Mouse (Mus musculus) midbrain, embryonic 13.5 days (tissue): ENCODE measurements at regions not wholly inside any gene's neighbourhood (a gene's known extent, or its start where the extent isn't known, plus 50 kb on each side); places are given as distances from the start of the nearest gene placed in this dataset.

Experiments
- ATAC-seq: fragments of 200-750 bp; cut with Nextera tagmentation; 2 replicates; pipeline ENCODE4 v1.8.0; 2017; ENCODE audit warnings: mild to moderate bottlenecking, moderate TSS enrichment, moderate library complexity
- H3K27ac ChIP-seq: fragments of 300-500 bp; sonication (generic); 2 replicates; pipeline ENCODE4 v1.5.1; 2015; ENCODE audit warnings: inconsistent platforms, mild to moderate bottlenecking, moderate library complexity
- H3K27me3 ChIP-seq: fragments of 300-500 bp; sonication (generic); 2 replicates; pipeline ENCODE4 v1.6.1; 2015; ENCODE audit warnings: mild to moderate bottlenecking, inconsistent platforms
- H3K36me3 ChIP-seq: fragments of 300-500 bp; sonication (generic); 2 replicates; pipeline ENCODE4 v1.6.1; 2015; ENCODE audit warnings: mild to moderate bottlenecking, inconsistent platforms
- H3K4me1 ChIP-seq: fragments of 300-500 bp; sonication (generic); replicated peaks from 2 replicates; pipeline ENCODE4 v1.6.1; 2015; ENCODE audit warnings: inconsistent platforms
- H3K4me2 ChIP-seq: fragments of 300-500 bp; sonication (generic); replicated peaks from 2 replicates; pipeline ENCODE4 v1.6.1; 2015; ENCODE audit warnings: moderate library complexity, mild to moderate bottlenecking, inconsistent platforms
- H3K4me3 ChIP-seq: fragments of 300-500 bp; sonication (generic); replicated peaks from 2 replicates; pipeline ENCODE4 v1.5.1; 2015; ENCODE audit warnings: mild to moderate bottlenecking, inconsistent platforms
- H3K9ac ChIP-seq: fragments of 300-500 bp; sonication (generic); replicated peaks from 2 replicates; pipeline ENCODE4 v1.6.1; 2015; ENCODE audit warnings: mild to moderate bottlenecking, inconsistent platforms
- H3K9me3 ChIP-seq: fragments of 300-500 bp; sonication (generic); 2 replicates; pipeline ENCODE4 v1.6.1; 2016; ENCODE audit warnings: mild to moderate bottlenecking, inconsistent platforms
- WGBS: fragments of 180-500 bp; shearing (Covaris S2); methylation state at CpG from one replicate; pipeline ENCODE4 v1.1.7; 2015; 5-methylcytosine and 5-hydroxymethylcytosine counted together

DNA sequence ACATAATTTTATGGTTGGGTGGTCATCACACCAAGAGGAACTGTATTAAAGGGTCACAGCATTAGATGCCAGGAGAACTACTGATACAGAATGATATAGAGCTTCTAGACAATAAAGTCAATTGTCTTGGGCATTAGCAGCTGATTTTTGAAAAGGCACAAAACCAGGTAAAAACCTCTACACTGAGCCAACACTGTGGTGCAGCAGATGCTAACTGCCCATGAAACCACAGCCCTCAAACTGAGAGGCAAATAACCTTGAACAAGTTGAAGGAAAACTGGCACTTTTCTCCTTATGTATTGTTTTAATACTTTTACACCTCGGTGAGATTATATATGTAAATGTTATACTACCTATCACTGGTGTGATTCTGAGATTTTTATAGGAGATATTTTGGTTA is 195.9 kb upstream of the Vegfc start:
- Histone ChIP-seq H3K4me2 (no peak overlapping the region), H3K36me3 (no peaks in the 10 kb centered on the region), H3K4me1 (no peaks in the 10 kb centered on the region), H3K27ac (no peak overlapping the region), H3K9ac (no peak overlapping the region), H3K27me3 (no peaks in the 10 kb centered on the region), H3K4me3 (no peak overlapping the region), H3K9me3 (no peaks in the 10 kb centered on the region)
- WGBS: 69% methylated on average over 1 of the region's 1 CpGs
- ATAC-seq: no peak

GRCm38 (mm10) chr8:53892205-53892710 is 185.1 kb upstream of the Vegfc start:
- H3K9me3 ChIP-seq: no peaks in the 10 kb centered on the region
- H3K27me3 ChIP-seq: no peaks in the 10 kb centered on the region
- no peak overlapping the region for H3K27ac ChIP-seq
- no peaks in the 10 kb centered on the region for H3K4me1 ChIP-seq
- no peak overlapping the region for H3K9ac ChIP-seq
- WGBS: 87% methylated on average over 4 of the region's 4 CpGs
- ATAC-seq: no peak
- no peaks in the 10 kb centered on the region for H3K36me3 ChIP-seq
- no peak overlapping the region for H3K4me3 ChIP-seq
- no peak overlapping the region for H3K4me2 ChIP-seq

GRCm38 (mm10) chr8:53892770-53893169 is 184.6 kb upstream of the Vegfc start:
- ATAC-seq: no peak
- WGBS: 73% methylated on average over 3 of the region's 3 CpGs
- H3K27me3 ChIP-seq: no peaks in the 10 kb centered on the region
- no peaks in the 10 kb centered on the region for H3K36me3 ChIP-seq
- H3K27ac ChIP-seq: no peak overlapping the region
- no peaks in the 10 kb centered on the region for H3K9me3 ChIP-seq
- H3K4me2 ChIP-seq: no peak overlapping the region
- no peak overlapping the region for H3K9ac ChIP-seq
- H3K4me1 ChIP-seq: no peaks in the 10 kb centered on the region
- H3K4me3 ChIP-seq: no peak overlapping the region

- Histone ChIP-seq H3K27me3 (no peaks in the 10 kb centered on the region), H3K4me3 (no peak overlapping the region), H3K4me1 (no peaks in the 10 kb centered on the region), H3K4me2 (no peak overlapping the region), H3K27ac (no peak overlapping the region), H3K9ac (no peak overlapping the region), H3K36me3 (no peaks in the 10 kb centered on the region), H3K9me3 (0 out of 2 replicates have a peak, but pooled peaks cover 2% of the 10 kb centered on the region)
- ATAC-seq: no peak
- WGBS: 89% methylated on average over 4 of the region's 4 CpGs
Observed at GRCm38 (mm10) chr8:53922343-53922742, 155.1 kb upstream of the Vegfc start.

GRCm38 (mm10) chr8:53930685-53931084 is 146.7 kb upstream of the Vegfc start:
- Histone ChIP-seq H3K9ac (no peak overlapping the region), H3K4me1 (0 out of 2 replicates have a peak, but pooled peaks cover 2% of the 10 kb centered on the region), H3K4me2 (no peak overlapping the region), H3K27me3 (no peaks in the 10 kb centered on the region), H3K36me3 (no peaks in the 10 kb centered on the region), H3K27ac (no peak overlapping the region), H3K9me3 (0 out of 2 replicates have a peak, but pooled peaks cover 3% of the 10 kb centered on the region), H3K4me3 (no peak overlapping the region)
- 14% methylated on average over 5 of the region's 5 CpGs for WGBS
- ATAC-seq: no peak

- ATAC-seq: no peak
- Histone ChIP-seq H3K9ac (no peak overlapping the region), H3K4me2 (no peak overlapping the region), H3K36me3 (no peaks in the 10 kb centered on the region), H3K4me3 (no peak overlapping the region), H3K27ac (no peak overlapping the region), H3K9me3 (no peaks in the 10 kb centered on the region), H3K27me3 (no peaks in the 10 kb centered on the region), H3K4me1 (no peaks in the 10 kb centered on the region)
Observed at GRCm38 (mm10) chr8:53938392-53938791, 139.0 kb upstream of the Vegfc start.

GRCm38 (mm10) chr8:53939519-53939918 is 137.9 kb upstream of the Vegfc start:
- no peak for ATAC-seq
- Histone ChIP-seq H3K9me3 (no peaks in the 10 kb centered on the region), H3K27me3 (no peaks in the 10 kb centered on the region), H3K27ac (no peak overlapping the region), H3K9ac (no peak overlapping the region), H3K4me1 (no peaks in the 10 kb centered on the region), H3K36me3 (no peaks in the 10 kb centered on the region), H3K4me3 (no peak overlapping the region), H3K4me2 (no peak overlapping the region)
- WGBS: 68% methylated on average over 1 of the region's 1 CpGs

GRCm38 (mm10) chr8:53941144-53941543 is 136.3 kb upstream of the Vegfc start:
- 35% methylated on average over 2 of the region's 2 CpGs for WGBS
- Histone ChIP-seq H3K27me3 (no peaks in the 10 kb centered on the region), H3K4me3 (no peak overlapping the region), H3K9ac (no peak overlapping the region), H3K4me1 (no peaks in the 10 kb centered on the region), H3K27ac (no peak overlapping the region), H3K4me2 (no peak overlapping the region), H3K36me3 (no peaks in the 10 kb centered on the region), H3K9me3 (no peaks in the 10 kb centered on the region)
- no peak for ATAC-seq

GRCm38 (mm10) chr8:53945561-53945960 is 131.8 kb upstream of the Vegfc start:
- no peak; the same call in 1 of the 2 replicates for ATAC-seq
- no peak overlapping the region for H3K9ac ChIP-seq
- H3K9me3 ChIP-seq: no peaks in the 10 kb centered on the region
- H3K27ac ChIP-seq: no peak overlapping the region
- no peak overlapping the region for H3K4me2 ChIP-seq
- no peaks in the 10 kb centered on the region for H3K36me3 ChIP-seq
- no peaks in the 10 kb centered on the region for H3K27me3 ChIP-seq
- 49% methylated on average over 2 of the region's 2 CpGs for WGBS
- no peaks in the 10 kb centered on the region for H3K4me1 ChIP-seq
- H3K4me3 ChIP-seq: no peak overlapping the region

- no peaks in the 10 kb centered on the region for H3K27me3 ChIP-seq
- no peaks in the 10 kb centered on the region for H3K9me3 ChIP-seq
- no peak overlapping the region for H3K4me3 ChIP-seq
- H3K27ac ChIP-seq: no peak overlapping the region
- no peaks in the 10 kb centered on the region for H3K36me3 ChIP-seq
- ATAC-seq: no peak
- no peak overlapping the region for H3K4me2 ChIP-seq
- no peaks in the 10 kb centered on the region for H3K4me1 ChIP-seq
- no peak overlapping the region for H3K9ac ChIP-seq
Observed at GRCm38 (mm10) chr8:53947384-53947783, 130.0 kb upstream of the Vegfc start.

DNA sequence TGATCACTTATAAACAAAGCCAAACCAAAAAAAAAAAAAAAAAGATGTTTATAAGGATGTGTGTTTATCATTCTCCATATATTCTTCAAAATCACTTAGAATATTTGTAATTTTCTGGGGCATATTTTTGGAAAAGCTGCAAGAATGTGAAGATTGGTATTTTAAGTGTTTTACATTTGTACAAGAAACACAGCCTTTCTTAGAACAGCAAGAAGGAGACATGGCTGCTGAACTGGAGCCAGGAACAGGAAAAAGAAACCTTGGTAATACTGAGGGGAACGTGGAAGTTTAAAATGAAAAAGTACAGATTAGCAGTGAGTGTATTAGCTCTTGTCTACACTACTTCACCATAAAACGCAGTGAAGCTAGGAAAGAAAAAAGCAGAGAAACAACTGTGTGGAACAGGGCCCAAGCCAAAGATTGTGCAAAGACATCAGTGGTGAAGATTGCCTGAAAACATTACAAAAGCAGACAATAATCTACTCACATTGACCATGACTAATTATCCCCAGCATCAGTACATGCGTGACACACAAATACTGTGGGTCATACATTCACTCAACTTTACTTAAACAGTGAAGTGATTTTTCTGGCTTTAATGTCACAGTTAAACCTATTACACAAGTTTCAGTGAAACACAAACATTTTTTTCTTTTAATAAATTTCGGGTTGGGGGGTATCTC is 122.8 kb upstream of the Vegfc start:
- Histone ChIP-seq H3K27me3 (no peaks in the 10 kb centered on the region), H3K4me3 (no peak overlapping the region), H3K36me3 (no peaks in the 10 kb centered on the region), H3K9ac (no peak overlapping the region), H3K4me2 (no peak overlapping the region), H3K9me3 (no peaks in the 10 kb centered on the region), H3K4me1 (no peaks in the 10 kb centered on the region), H3K27ac (no peak overlapping the region)
- no peak for ATAC-seq
- WGBS: 73% methylated on average over 4 of the region's 4 CpGs

GRCm38 (mm10) chr8:53956148-53956547 is 121.3 kb upstream of the Vegfc start:
- no peak overlapping the region for H3K27ac ChIP-seq
- H3K4me2 ChIP-seq: no peak overlapping the region
- no peaks in the 10 kb centered on the region for H3K9me3 ChIP-seq
- no peaks in the 10 kb centered on the region for H3K36me3 ChIP-seq
- H3K4me3 ChIP-seq: no peak overlapping the region
- no peak for ATAC-seq
- H3K9ac ChIP-seq: no peak overlapping the region
- WGBS: 47% methylated on average over 2 of the region's 2 CpGs
- H3K4me1 ChIP-seq: no peaks in the 10 kb centered on the region
- H3K27me3 ChIP-seq: no peaks in the 10 kb centered on the region

- Histone ChIP-seq H3K4me3 (no peak overlapping the region), H3K4me1 (no peaks in the 10 kb centered on the region), H3K9ac (no peak overlapping the region), H3K36me3 (no peaks in the 10 kb centered on the region), H3K27ac (no peak overlapping the region), H3K4me2 (no peak overlapping the region), H3K9me3 (no peaks in the 10 kb centered on the region), H3K27me3 (no peaks in the 10 kb centered on the region)
- no peak for ATAC-seq
- WGBS: 69% methylated on average over 1 of the region's 1 CpGs
Observed at GRCm38 (mm10) chr8:53958548-53958947, 118.9 kb upstream of the Vegfc start.
